Mouse (Mus musculus) Patski (cell line): ENCODE measurements around the gene Cma2. TPM values are rescaled to one million over a fixed set of nuclear protein-coding genes. Genes with fewer than 3 reads are reported as not detected.

Experiments used
- ATAC-seq: fragments of 100-300 bp; one replicate; pipeline ENCODE4 v1.8.0; 2021
- CTCF ChIA-PET: fragments of 350-600 bp; sonication (Branson Sonifier 250); formaldehyde crosslinking; loops from one replicate; lab custom pipeline; 2022; ENCODE audit warnings: inconsistent platforms; lab: Charles Lee
- POLR2A ChIA-PET: fragments of 350-600 bp; sonication (Branson Sonifier 250); formaldehyde crosslinking; loops from one replicate; lab custom pipeline; 2022; ENCODE audit warnings: antibody characterized with exemption, inconsistent platforms; lab: Charles Lee
- DNase-seq: peaks from one replicate; pipeline ENCODE4 v3.0.0-alpha.2; 2011; ENCODE audit warnings: low read depth, low spot score
- H3K27me3 ChIP-seq: fragments of 371-371 bp; one replicate; pipeline ENCODE4 v1.5.1; 2021
- CTCF ChIP-seq: fragments of 100-300 bp; IDR thresholded peaks from one replicate; pipeline ENCODE4 v1.5.1; 2021
- in situ Hi-C: fragments of 300-500 bp; cut with MboI; formaldehyde crosslinking; loops from 3 replicates; pipeline ENCODE4 v1.11.1; 2018; ENCODE audit warnings: low pct_unique_long_range_greater_than_20kb, mixed read lengths
- polyA plus RNA-seq: library from polyadenylated mRNA; unstranded; gene quantifications from one replicate; pipeline ENCODE4 v1.2.3, GENCODE M21; 2021

The Cma2 gene
- polyA plus RNA-seq = not detected

DNA sequence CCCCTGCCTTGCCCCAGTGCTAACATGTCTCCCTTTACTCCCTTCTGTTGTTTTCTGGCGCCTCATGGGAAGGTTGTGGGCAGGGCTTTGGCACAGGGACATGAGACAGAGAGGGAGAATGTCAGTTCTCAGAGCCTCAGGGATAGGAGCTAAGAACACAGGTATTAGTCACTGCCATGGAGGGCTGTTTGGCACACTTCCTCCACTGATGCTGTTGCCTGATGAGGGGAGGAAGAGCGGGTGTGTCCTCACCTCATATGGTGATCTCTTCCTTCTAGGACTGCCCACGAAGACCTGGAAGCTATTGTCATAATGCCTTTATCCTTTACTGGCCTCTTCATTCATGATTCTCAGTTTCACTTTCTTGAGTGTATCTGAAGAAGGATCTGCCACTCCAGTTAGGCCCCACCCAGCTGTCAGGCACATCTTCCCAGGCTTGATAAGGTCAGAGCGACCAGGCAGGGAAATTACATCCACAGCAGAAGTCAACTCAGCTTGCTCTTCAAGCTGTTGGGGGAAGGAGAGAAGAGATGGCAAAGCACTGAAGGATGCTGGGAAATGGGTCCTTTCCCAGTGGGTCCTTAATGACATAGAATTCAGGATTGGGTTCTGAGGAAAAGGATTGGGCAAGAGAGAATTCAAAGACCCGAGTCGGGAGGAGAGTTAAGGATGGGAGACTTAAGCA is at the start of gene Cma2:
Gene Cma2 (plus strand): TSS at position 635 of the 685 bp plus-strand sequence.
- POLR2A ChIA-PET = no interaction called here
- H3K27me3 ChIP-seq = peaks cover 9% of the 10 kb centered on the region
- ATAC-seq = no peak
- no peak for DNase-seq
- CTCF ChIA-PET = no interaction called here
- no peak for TF ChIP-seq CTCF
- in situ Hi-C loops = loop anchor here (5.0 kb wide), 1 partner anchor 102 kb away; no protein-coding TSS in a partner anchor

DNA sequence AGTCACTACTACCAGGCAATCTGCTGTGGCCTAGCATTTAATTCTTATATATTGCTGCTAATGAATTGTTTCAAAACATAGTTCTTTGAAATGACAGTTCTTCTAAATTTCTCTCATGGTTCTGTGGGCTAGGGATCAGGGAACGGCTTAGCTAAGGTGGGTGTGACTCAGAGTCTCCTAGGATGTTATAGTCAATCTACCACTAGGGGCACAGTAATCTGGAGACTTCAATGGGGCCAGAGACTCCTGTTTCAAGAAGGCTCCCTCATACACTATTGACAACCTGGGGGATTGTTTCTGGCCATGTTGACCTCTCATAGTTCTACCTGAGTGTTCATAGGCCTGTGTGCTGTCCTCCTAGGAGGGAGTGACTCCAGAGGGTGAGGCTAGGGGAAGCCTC is 45.3 kb upstream of the Cma2 start:
- POLR2A ChIA-PET = no interaction called here
- in situ Hi-C loops = no loop called here
- TF ChIP-seq CTCF = no peak
- peaks cover 16% of the 10 kb centered on the region for H3K27me3 ChIP-seq
- ATAC-seq = peak; percentile 74
- DNase-seq = no peak
- CTCF ChIA-PET = no interaction called here

DNA sequence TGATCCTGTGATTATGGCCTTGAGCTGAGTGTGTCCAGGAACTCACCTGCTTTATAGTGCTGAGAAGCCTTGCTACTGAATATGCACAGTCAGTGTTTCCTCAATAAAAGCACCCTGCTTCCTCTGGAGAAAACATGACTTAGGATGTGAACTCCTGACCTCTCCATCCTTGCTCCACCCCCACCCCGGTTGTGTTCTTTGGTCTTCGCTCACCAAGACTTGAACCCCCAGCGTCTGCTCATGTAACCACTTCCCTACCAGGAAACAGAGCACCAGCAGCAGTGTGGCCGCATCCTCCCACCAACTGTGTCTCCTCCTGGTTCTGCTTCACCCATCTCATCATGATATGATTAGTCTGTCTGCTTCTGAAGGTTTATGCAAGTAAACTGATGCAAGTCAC is 37.4 kb upstream of the Cma2 start:
- ATAC-seq (no peak), DNase-seq (no peak)
- H3K27me3 ChIP-seq = peaks cover 18% of the 10 kb centered on the region
- no peak for TF ChIP-seq CTCF
- in situ Hi-C loops = no loop called here
- CTCF ChIA-PET = no interaction called here
- POLR2A ChIA-PET = no interaction called here

DNA sequence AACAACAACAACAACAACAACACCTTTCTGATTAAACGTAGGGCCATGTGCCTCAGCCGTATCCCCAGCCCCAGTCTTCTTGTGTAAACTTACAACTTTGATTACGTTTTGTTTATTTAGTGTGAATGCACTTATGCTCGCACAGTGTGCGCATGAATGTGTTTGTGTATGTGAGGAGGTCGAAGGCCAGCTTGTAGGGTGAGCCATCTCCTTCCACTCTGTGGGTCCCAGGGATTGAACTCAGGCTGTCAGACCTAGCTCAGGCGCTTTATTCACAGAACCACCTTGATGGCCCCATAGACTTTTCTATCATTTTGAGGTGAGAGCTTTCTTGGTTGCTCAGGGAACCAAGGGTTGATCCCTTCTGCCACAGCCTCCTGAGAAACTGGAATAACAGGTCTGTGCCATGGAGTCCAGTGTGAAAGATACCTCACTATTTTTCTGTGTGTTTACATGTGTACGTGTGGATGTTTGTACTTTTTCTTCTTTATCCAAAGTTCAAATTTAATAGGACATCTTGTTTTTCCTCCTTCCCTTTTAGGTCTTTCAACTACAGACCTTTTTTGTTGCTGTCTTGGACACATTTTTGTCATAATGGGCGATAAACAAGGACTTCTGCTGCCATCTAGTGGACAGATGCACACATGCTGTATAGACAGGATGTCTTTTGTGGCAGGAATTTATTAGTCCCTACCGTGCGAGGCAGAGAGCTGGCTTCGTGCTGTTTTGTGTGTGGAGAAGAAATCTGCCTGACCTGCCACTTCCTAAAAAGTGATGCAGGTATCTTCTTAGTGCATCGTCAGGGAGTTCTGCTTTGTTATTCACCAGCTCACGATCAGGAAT is 32.3 kb upstream of the Cma2 start:
- ATAC-seq = peak; percentile 69

DNA sequence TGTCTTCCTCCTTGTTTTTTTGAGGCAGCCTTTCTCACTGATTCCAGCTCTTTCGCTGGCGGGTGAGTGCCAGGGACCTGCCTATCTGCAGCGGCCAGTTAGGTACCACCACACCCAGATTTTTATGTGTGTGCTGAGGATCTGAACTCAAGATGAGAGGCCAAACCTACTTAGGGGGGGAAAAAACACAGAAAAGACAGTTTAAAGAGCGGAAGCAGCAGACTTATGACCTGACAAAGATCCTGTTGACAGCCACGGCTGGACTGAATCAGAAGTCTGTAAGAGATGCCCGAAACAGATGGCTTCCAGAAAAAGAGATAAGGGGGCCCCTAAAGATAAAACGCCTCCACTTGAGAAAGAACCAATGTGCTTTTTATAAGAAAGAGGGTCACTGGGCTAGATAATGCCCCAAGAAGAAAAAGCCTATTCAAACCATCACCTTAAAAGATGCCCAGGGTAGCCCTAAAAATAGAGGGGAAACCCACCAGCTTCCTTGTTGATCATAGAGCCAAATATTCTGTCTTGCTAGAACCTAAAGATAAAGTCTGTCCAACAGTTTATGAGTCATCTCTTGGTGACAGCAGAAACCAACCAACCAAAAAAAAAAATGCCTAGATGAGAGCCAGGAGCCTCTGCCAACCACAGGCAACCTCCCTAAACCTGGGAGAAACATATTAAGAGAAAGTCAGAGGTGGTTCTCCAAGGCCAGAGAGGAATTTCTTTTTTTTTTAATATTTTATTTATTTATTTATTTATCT is 28.1 kb upstream of the Cma2 start:
- no peak for TF ChIP-seq CTCF
- in situ Hi-C loops = loop anchor here (5.0 kb wide), 2 partner anchors 60 to 100 kb away; partner anchors contain the start of gene Nfatc4
- POLR2A ChIA-PET = no interaction called here
- CTCF ChIA-PET = interaction anchor here (0.7 to 2.2 kb wide), 2 partner anchors 36 to 49 kb away, joined by 5 to 6 read pairs; no protein-coding TSS in a partner anchor
- no peak for ATAC-seq
- no peak for DNase-seq
- peaks cover 3% of the 10 kb centered on the region for H3K27me3 ChIP-seq

More for the DNA sequence above, 32.3 kb upstream of the Cma2 start:
- peaks cover 17% of the 10 kb centered on the region for H3K27me3 ChIP-seq
- in situ Hi-C loops = no loop called here
- ChIA-PET POLR2A (no interaction called here), CTCF (interaction anchor here (0.7 to 2.7 kb wide), 9 partner anchors 9 to 71 kb away, joined by 3 to 21 read pairs (median 4); partner anchors contain the start of gene Khnyn)
- TF ChIP-seq CTCF = peak; percentile 63
- no peak for DNase-seq

DNA sequence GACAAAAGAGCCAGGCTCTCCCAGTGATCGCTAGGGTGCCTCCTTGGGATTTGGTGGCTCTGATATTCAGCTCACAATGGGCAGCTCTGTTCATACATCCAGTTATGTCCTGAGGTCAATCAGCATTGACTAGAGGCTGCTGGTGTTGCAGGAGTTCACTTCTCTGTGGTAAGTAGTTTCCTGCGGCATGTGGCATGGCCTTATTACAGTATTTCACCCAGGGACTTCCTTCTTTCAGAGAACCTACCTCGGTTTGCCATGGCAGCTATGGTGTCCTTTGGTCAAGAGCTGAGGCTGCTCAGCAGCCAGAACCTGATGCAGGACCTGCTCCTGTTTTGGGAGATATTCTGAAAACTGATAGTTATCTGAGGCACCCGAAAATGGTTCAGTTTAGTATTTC is 23.9 kb upstream of the Cma2 start:
- ATAC-seq = no peak
- TF ChIP-seq CTCF = no peak
- DNase-seq = no peak
- ChIA-PET POLR2A (no interaction called here), CTCF (interaction anchor here (1.3 kb wide), 1 partner anchor 12 kb away, joined by 3 read pairs; no protein-coding TSS in a partner anchor)
- H3K27me3 ChIP-seq = peaks cover 10% of the 10 kb centered on the region
- in situ Hi-C loops = no loop called here

DNA sequence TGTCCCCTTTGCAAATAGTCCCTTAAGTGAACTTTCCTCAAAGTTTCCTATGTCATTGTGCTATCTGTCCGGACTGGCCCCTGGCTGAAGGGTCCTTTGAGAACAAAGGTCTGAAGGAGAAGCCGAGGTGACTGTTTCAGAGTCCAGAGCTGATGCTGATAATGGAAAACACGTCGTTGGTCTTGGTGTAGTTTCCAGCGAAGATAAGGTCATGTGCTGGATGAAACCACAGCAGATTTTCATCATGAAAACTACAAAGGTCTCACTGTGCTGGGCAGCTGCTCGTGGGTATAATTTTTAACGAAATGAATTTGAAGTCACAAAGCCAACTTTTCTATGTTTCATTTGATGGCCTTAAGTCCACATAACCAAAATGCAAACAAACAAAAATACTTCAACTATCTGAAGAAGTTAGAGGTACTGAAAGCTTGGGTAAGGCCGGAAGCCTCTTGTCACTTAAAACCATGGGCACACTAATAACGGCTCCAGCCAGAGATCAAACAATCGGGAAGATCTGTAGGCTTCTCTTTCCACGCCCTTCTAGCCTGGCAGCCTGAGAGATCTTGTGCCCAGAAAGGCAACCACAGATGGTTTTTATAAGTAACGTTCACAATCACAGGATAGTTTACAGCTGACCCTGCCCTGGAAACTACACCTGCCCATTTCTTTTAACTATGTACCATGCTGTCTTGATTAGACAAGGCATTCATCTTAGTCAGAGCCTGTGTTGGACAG is 21.4 kb upstream of the Cma2 start:
- H3K27me3 ChIP-seq = peaks cover 10% of the 10 kb centered on the region
- TF ChIP-seq CTCF = no peak
- in situ Hi-C loops = no loop called here
- ChIA-PET CTCF (no interaction called here), POLR2A (no interaction called here)
- ATAC-seq = no peak
- no peak for DNase-seq

DNA sequence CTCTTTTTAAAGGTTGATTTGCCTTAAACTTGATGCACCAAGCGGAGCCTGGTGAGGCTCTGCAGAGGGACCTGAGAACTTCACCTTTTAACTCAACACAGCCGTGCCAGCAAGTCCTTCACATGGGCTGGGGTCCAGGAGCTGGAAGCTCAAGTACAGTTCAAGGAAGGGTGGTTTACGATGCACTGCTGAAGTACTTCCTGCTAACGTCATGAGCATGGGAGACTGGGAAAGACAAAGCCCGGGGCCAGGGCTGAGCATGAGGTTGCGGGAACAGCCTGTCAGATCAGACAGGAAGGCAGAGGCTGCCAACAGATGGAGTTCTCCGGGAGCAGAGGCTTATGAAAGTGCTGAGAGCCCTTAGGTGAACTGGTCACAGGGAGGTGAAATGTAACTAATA is 17.2 kb upstream of the Cma2 start:
- ATAC-seq = no peak
- ChIA-PET CTCF (no interaction called here), POLR2A (no interaction called here)
- no peak for DNase-seq
- no peak for TF ChIP-seq CTCF
- peaks cover 12% of the 10 kb centered on the region for H3K27me3 ChIP-seq
- in situ Hi-C loops = no loop called here

DNA sequence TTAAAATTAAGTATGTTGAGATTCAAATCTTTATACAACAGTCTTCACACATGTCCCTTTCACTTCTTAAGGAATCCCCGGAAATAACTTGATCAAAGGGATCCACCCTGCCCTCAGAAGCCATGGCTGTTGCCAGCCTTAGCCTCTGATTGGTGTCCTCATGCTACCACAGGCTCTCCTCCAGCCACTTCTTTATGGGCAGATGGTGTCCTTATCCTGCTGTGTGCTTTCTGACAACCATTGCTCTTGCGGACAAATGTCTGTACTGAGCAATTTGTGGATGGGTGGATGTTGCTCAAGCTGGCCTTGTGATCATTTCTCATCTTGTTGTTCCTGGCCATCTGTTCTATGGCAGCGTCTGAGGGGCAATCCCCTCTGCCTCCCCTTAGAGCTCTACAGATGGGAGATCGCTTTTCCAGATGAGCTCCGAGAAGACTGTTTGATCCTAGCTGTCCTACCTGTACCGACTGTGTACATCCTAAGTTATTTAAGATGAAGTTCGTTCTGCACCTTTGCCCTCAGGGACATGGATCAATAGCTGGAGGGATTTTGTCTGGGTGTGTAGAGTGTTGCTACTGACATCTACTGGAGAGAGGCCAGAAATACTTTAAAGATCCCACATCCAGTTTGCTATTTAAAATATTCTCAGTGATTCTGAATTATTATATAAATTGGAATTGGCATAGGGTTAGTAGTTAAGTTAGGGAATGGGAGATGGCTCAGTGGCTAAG is 10.5 kb upstream of the Cma2 start:
- POLR2A ChIA-PET = no interaction called here
- no peak for ATAC-seq
- CTCF ChIA-PET = no interaction called here
- TF ChIP-seq CTCF = peak; percentile 18
- H3K27me3 ChIP-seq = peaks cover 9% of the 10 kb centered on the region
- in situ Hi-C loops = no loop called here
- DNase-seq = no peak
